Mouse (Mus musculus): ENCODE measurements around the gene Tab2.
"Not testable (repeated sequence)": the region's sequence is repeated elsewhere in the genome, so short reads cannot be mapped to it uniquely, and the experiment has no call there.

Tab2 gene

GRCm38 (mm10) chr10:7888256-7888868 is 67.7 kb downstream of the Tab2 start:
- no peak for DNase-seq (ENCODE audit: low read depth, low spot score)

- peak; percentile 81 for DNase-seq (ENCODE audit: low read depth, low spot score)
Observed at GRCm38 (mm10) chr10:7883524-7883923, 72.5 kb downstream of the Tab2 start.

DNA sequence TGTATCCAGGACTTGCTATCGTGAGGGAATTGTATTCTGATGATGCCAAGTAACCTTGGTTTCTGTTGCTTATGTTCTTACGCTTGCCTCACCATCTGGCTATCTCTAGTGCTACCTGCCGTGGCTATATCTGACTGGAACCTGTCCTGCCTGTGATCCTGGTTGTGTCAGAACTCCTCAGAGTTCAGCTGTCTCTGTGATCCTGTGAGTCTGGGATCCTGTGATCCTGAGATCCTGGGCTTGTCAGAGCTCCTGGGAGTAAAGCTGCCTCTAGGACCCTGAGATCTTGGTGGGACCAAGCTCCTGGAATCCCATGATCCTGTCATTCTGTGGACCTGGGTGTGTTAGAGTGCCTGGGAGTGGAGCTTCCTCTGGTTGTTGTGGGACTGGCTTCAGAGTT is 74.1 kb downstream of the Tab2 start:
- DNase-seq (ENCODE audit: low read depth, low spot score) = no peak

GRCm38 (mm10) chr10:7880283-7880682 is 75.7 kb downstream of the Tab2 start:
- DNase-seq (ENCODE audit: low read depth, low spot score) = not testable (repeated sequence)

- no peak for DNase-seq (ENCODE audit: low read depth, low spot score)
Observed at GRCm38 (mm10) chr10:7874194-7874593, 81.8 kb downstream of the Tab2 start.

DNA sequence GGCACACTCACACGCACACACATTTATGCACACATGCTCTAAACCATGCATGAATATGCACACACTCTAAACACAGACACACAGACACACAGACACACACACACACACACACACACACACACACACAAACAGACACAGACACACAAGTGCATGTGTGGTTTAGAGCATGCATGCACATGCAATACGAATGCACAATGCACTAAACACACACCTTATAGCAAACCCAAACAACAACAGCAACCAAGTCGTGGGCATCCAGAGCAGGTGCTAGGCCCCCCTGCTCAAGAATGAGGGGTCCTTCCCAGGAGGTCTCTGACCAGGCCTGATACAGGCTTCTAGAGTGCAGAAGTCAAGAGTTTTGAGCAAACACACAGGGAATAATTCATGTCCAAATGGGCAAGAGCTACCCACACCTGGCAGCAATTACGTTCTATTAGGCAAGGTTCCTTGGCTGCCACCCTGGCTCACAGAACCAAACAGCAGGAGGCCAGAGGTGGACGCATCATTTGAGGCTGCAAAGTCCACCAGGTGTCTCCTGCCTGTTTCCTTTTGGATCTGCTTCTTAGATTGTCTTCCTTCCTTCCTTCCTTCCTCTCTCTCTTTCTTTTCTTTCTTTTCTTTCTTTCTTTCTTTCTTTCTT is 84.5 kb downstream of the Tab2 start:
- DNase-seq (ENCODE audit: low read depth, low spot score) = no peak

DNA sequence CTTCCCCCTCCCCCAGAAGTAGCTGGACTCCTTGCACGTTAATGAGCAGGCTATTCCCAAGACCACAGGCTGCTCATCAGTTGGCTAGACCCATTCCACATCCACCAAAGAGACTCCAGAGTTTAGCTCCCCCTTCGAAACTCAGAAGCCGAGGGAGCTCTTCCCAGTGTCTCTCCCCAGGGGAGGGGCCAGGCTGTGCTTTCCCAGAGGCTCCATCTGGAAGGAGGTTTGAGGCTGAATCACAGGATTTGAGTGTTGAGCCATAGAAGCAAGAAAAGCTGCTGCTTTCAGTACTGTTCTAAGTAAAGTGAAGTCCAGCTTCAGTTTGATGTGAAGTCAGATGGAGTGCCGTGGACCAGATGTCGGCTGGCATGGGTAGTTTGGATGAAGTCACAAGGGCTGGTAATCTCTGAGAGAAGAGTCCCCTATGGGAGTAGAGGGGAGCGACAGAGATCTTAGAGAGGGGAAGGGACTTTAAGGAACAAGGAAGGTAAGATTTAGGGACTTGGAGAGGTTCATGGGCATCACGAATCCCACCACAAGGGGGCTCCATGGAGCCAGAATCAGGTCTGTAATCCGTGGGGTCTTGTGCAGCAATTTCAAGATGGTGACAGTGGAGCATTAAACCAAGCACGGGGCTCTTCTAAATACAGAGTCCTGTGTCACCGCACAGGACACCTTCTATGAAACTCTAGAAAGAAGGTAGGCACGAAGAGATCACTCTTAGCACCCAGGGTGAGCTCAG is 85.3 kb downstream of the Tab2 start:
- peak; percentile 70 for DNase-seq (ENCODE audit: low read depth, low spot score)

DNA sequence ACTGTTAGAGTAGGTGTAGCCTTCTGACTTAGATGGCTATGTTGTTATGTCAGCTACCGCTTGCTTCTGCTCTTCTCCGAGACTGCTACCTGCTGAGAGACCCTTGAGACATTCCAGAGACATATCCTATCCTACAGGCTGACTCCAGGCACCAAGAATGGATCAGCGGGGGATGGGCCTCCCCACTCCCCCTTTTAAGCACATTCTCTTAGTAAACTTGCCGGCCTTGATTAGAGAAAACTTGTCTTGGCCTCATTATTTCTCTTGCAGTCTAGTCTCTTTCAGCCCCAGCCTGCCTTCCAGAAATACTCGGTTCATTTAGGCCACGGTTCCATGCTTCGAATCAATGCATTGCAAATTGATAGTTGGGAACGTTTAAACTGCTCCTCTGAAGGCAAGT is 86.3 kb downstream of the Tab2 start:
- DNase-seq (ENCODE audit: low read depth, low spot score) = no peak

GRCm38 (mm10) chr10:7867666-7868030 is 88.4 kb downstream of the Tab2 start:
- no peak for DNase-seq (ENCODE audit: low read depth, low spot score)

DNA sequence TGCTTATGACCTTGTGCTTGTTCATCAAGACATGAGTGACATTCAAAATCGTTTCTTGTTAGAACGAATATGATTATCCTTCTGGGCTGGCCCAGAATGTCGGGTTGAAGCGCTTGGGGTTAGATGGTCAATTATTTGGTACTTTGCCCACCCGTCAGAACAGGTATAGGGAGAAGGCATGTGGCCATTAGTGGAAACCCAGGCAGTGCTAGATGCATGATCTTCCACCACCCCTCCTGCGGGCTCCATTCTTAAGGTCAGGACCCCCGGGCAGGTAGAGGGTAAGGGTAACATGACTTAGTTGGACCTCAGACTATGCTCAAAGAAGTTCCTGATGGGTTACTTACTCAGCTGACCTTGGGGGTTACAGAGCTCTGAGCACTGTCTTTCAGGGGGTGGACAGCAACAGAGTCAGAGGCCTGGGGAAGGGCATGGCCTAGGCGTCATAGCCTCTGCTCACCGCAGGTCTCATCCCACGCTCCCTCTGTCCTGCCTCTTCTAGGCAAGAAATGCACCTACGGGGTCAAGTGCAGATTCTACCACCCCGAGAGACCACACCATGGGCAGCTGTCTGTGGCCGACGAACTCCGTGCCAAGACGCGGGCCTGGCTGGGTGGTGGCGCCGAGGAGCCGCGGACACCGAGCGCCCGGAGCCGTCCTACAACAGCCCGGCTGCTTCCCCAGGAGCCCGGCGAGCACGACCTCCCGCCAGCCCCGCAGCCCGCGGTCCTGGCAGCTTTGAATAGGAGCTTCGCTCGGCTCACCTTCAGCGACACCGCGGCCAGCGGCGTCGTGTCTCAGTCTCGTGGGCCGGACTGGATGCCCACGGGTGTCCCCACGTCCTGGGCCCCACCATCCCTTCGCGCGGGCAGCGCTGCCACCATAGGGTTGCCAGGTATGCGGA is 89.0 kb downstream of the Tab2 start:
- DNase-seq (ENCODE audit: low read depth, low spot score) = peak; percentile 48

- DNase-seq (ENCODE audit: low read depth, low spot score) = no peak
Observed at GRCm38 (mm10) chr10:7864806-7865205, 91.2 kb downstream of the Tab2 start.

- DNase-seq (ENCODE audit: low read depth, low spot score) = no peak
Observed at GRCm38 (mm10) chr10:7864184-7864583, 91.8 kb downstream of the Tab2 start.

DNA sequence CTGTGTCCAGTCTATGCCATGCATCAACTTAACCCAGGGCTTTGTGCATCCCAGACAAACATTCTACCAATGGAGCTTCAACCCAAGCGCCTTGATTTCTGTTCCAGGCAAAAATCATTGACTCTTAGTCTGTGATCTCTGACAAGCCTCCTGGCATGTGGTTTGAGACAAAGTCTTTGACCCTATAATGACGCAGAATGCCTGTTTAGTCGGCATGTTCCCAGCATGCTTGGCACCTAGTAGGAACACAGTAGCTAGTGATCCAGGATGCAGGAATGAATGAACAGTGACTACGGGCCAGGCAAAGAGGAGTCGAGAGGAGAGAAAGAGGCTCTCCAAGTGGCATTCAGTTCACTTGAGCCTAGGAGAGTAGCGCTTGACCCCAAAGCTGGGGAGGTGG is 92.6 kb downstream of the Tab2 start:
- no peak for DNase-seq (ENCODE audit: low read depth, low spot score)

DNA sequence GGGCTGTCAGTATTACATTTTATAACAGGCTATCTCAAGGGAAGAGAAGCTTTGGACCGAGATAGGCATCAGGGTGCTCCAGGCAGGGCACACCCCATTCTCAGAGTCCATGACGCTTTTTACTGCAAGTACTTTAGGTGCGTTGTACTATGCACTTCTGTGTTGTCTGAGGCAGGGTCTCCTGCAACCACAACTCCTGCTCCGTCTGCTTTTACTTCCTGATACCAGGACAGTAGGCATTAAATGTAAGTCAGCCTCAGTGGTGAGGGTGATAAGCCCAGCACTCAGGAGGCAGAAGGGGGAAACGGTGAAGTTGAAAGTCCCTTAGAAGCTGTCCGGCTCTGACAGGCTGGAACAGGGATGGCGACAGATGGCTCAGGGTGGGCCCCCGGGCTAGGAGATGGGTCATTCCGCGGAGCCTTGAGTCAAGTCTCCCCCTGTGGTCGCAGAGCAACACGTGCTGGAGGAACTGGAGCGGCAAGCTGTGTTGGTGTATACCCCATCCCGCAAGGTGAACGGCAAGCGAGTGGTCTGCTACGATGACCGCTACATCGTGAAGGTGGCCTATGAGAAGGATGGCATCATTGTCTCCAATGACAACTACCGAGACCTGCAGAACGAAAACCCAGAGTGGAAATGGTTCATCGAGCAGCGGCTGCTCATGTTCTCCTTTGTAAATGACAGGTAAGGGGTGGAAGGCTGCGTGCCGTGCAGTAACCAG is 93.9 kb downstream of the Tab2 start:
- DNase-seq (ENCODE audit: low read depth, low spot score) = no peak

- no peak for DNase-seq (ENCODE audit: low read depth, low spot score)
Observed at GRCm38 (mm10) chr10:7861259-7861936, 94.6 kb downstream of the Tab2 start.

GRCm38 (mm10) chr10:7860494-7860893 is 95.5 kb downstream of the Tab2 start:
- no peak for DNase-seq (ENCODE audit: low read depth, low spot score)
